Mouse (Mus musculus) ES-Bruce4 (cell line): ENCODE results near the gene Rora.

ENCODE experiments used
- CTCF ChIP-seq: IDR thresholded peaks from one replicate; pipeline ENCODE4 v1.8.1; 2011; ENCODE audit warnings: low read depth, low read length
- POLR2A ChIP-seq: IDR thresholded peaks from one replicate; pipeline ENCODE4 v1.8.1; 2011; ENCODE audit warnings: low read length; ENCODE audit not compliant: insufficient read depth

DNA sequence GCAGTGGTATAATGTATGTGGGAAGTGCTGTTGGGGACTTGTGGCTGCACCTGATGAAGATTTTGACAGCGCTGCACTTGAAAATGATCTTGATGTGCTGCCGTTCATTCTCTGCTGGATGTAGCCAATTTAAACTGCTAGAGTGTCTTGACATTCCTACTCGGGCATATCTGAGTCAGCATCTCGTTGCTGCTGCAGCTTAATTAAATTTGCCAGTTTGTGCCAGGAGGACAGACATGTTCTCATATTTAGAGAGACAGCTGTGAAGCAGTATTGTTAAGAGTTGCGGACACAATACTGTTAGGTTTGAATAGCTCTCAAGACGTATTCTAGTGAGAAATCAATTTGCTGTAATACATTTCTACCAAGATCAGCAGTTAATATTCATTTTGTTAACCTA lies 751.1 kb downstream of the Rora start:
- TF ChIP-seq CTCF (no peak), POLR2A (no peak)
